ENCODE assay signal across 22 mouse cellular contexts in the genomic region with DNA sequence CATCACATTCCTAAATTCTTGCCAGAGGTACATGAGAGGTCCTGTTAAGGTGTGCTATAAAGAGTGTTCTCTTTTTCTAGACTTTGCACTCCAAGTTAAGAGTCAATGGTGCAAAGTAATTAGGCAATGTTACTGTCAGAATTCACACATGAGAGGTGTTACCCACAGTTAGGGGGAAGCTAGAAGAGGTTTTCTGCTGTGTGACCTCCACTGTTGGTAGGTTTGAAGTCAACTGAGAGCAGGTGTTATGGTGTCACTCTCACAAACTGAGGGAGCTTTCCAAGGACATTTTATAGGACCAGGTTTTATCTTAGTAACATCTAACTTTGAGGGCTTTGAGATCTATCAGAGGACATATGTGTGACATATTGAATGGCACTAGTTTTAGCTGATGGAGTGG. TPM values are rescaled to one million over a fixed set of nuclear protein-coding genes. Genes with fewer than 3 reads are reported as not detected.
A peak's percentile ranks its signal among the peaks of the same experiment; 100 is the strongest.
DNase-seq lines count a peak whose midpoint lies in the region; ATAC-seq and TF ChIP-seq lines count a peak whose summit lies in the region.
"Had no signal": no experiment of that assay in that cellular context is flagged by ENCODE, and none has a peak within 500 bp of the region (broad histone marks: within the 10 kb centered on the region; RNA-seq: fewer than 3 reads in every experiment).

No protein-coding gene starts in this region.

- DNase-seq in lung, postnatal 0 days (ENCODE audit: low spot score), result peak; percentile 34
- no peak for DNase-seq in lung, postnatal 10 days
- DNase-seq in kidney, adult 8-10 months, result no peak
- no peak for DNase-seq in left cerebral cortex, postnatal 10 days (ENCODE audit: extremely low spot score in 1 of 2, low spot score in 2 of 2)
- DNase-seq: cerebellum, adult 11-12 months; cerebellum, postnatal 14 days; heart, postnatal 36 days; kidney, adult 11 months; kidney, postnatal 10 days; left cerebral cortex, postnatal 4 days; liver, embryonic 13.5 days; lung, postnatal 14 days; spleen, adult 18-20 months had no signal

- H3K4me2 ChIP-seq in lung, postnatal 0 days (replicated peaks; ENCODE audit: low read depth, low read length), result no peak overlapping the region
- no peak overlapping the region for H3K4me2 ChIP-seq in stomach, embryonic 16.5 days (ENCODE audit: low read depth, low read length)
- H3K4me2 ChIP-seq: embryonic facial prominence, embryonic 15.5 days; liver, embryonic 13.5 days had no signal

- intact Hi-C loops in left cerebral cortex, postnatal 10 days (cut with DNase I), result no loop called here

- no peak overlapping the region for H3K9ac ChIP-seq in lung, postnatal 0 days (replicated peaks; ENCODE audit: low read depth)
- H3K9ac ChIP-seq in stomach, embryonic 16.5 days (ENCODE audit: low read length), result no peak overlapping the region
- H3K9ac ChIP-seq: embryonic facial prominence, embryonic 15.5 days; liver, embryonic 13.5 days had no signal

- peaks cover 54% of the 10 kb centered on the region; the same call in 1 of the 2 replicates for H3K79me2 ChIP-seq in macrophage (ENCODE audit: inconsistent target)

- no peaks in the 10 kb centered on the region for H3K27me3 ChIP-seq in lung, postnatal 0 days (replicated peaks; ENCODE audit: insufficient read depth, low read length)
- no peaks in the 10 kb centered on the region for H3K27me3 ChIP-seq in stomach, embryonic 16.5 days (ENCODE audit: control insufficient read depth, insufficient read depth, low read length)
- H3K27me3 ChIP-seq: embryonic facial prominence, embryonic 15.5 days; liver, embryonic 13.5 days; Patski had no signal

- H3K36me3 ChIP-seq in lung, postnatal 0 days (ENCODE audit: insufficient read depth, low read length), result no peaks in the 10 kb centered on the region
- H3K36me3 ChIP-seq in macrophage (ENCODE audit: inconsistent target), result no peaks in the 10 kb centered on the region
- no peaks in the 10 kb centered on the region for H3K36me3 ChIP-seq in stomach, embryonic 16.5 days (ENCODE audit: control insufficient read depth, insufficient read depth, low read length)
- H3K36me3 ChIP-seq: embryonic facial prominence, embryonic 15.5 days; forebrain, embryonic 10.5 days; liver, embryonic 13.5 days had no signal

- no peak for ATAC-seq in lung, postnatal 0 days
- no peak for ATAC-seq in stomach, embryonic 16.5 days (ENCODE audit: insufficient read depth, low FRiP score)
- ATAC-seq: midbrain, embryonic 16.5 days; Patski had no signal

- H3K9me3 ChIP-seq in lung, postnatal 0 days (ENCODE audit: low read length), result no peaks in the 10 kb centered on the region
- no peaks in the 10 kb centered on the region for H3K9me3 ChIP-seq in stomach, embryonic 16.5 days (replicated peaks; ENCODE audit: control insufficient read depth, low read length)
- H3K9me3 ChIP-seq: embryonic facial prominence, embryonic 15.5 days; forebrain, embryonic 10.5 days; liver, embryonic 13.5 days had no signal

- peak overlapping the region; percentile 88 for H3K27ac ChIP-seq in lung, postnatal 0 days (ENCODE audit: low read length)
- peak overlapping the region; percentile 97 for H3K27ac ChIP-seq in bone marrow macrophage, adult 2 months (ENCODE audit: insufficient read depth, low read depth, low read length)
- peak overlapping the region; percentile 87 for H3K27ac ChIP-seq in macrophage
- H3K27ac ChIP-seq in stomach, embryonic 16.5 days (ENCODE audit: low read length), result peak overlapping the region; percentile 21; the same call in 1 of the 2 replicates
- H3K27ac ChIP-seq: embryonic facial prominence, embryonic 15.5 days; forebrain, embryonic 10.5 days; hindbrain, postnatal 0 days; layer of hippocampus, adult 2 months had no signal

- TF ChIP-seq POLR2A in bone marrow macrophage, adult 2 months (IDR thresholded peaks at IDR 0.05; ENCODE audit: borderline replicate concordance, low read depth, low read length), result no peak

- TF ChIP-seq CTCF in lung, postnatal 0 days (IDR thresholded peaks at IDR 0.05), result no peak
- no peak for TF ChIP-seq CTCF in bone marrow macrophage, adult 2 months (IDR thresholded peaks at IDR 0.05; ENCODE audit: low read depth, low read length)

- no peak; the same call in 1 of the 2 replicates for TF ChIP-seq EP300 in lung, postnatal 0 days (IDR thresholded peaks at IDR 0.05)

- no peak overlapping the region for H3K4me3 ChIP-seq in lung, postnatal 0 days (ENCODE audit: low read depth, low read length)
- H3K4me3 ChIP-seq in bone marrow macrophage, adult 2 months (ENCODE audit: insufficient read depth, low read length), result no peak overlapping the region
- no peak overlapping the region for H3K4me3 ChIP-seq in macrophage (ENCODE audit: inconsistent target)
- H3K4me3 ChIP-seq in stomach, embryonic 16.5 days (replicated peaks; ENCODE audit: low read length), result no peak overlapping the region
- H3K4me3 ChIP-seq: embryonic facial prominence, embryonic 15.5 days; forebrain, embryonic 10.5 days; layer of hippocampus, adult 2 months; liver, embryonic 13.5 days had no signal

- H3K4me1 ChIP-seq in lung, postnatal 0 days (ENCODE audit: insufficient read depth, low read depth, low read length), result peaks cover 20% of the 10 kb centered on the region
- H3K4me1 ChIP-seq in bone marrow macrophage, adult 2 months (ENCODE audit: control insufficient read depth, insufficient read depth, low read length), result peaks cover 57% of the 10 kb centered on the region
- peaks cover 6% of the 10 kb centered on the region; the same call in 1 of the 2 replicates for H3K4me1 ChIP-seq in stomach, embryonic 16.5 days (ENCODE audit: control insufficient read depth, insufficient read depth, low read length)
- H3K4me1 ChIP-seq: embryonic facial prominence, embryonic 15.5 days; forebrain, embryonic 10.5 days had no signal

RNA-seq across cellular contexts. Expression of a gene that starts 16.5 kb away (rescaled TPM):
- 12.7 and 14.4 TPM in 2 replicates for polyA plus RNA-seq in lung, postnatal 0 days (2015; fragmentation: Nextera tagmentation; extraction: Ambion mirVana)
- 18.2 and 23.9 TPM in 2 replicates for polyA plus RNA-seq in bone marrow macrophage, adult 2 months (2012; ENCODE audit: insufficient read depth, insufficient read length, missing spikeins)
- total RNA-seq in macrophage (2018; cell fraction: chromatin; rRNA removed), result 100 to 1,000 TPM in 18 of 26 experiments, 10 to 100 TPM in 8; 41.2 to 494 (median 195) TPM
- 10 to 100 TPM; 15.7 to 74.6 (median 43.9) TPM for total RNA-seq in macrophage (2018; cell fraction: cytosol; rRNA removed)
- total RNA-seq in macrophage (2018; cell fraction: nucleus; rRNA removed), result 100 to 1,000 TPM in 16 of 26 experiments, 10 to 100 TPM in 10; 34.5 to 340 (median 125) TPM
- 9.6 to 26.9 TPM (median 17.4 TPM) in 3 replicates for polyA plus RNA-seq in macrophage (2018)
- polyA plus RNA-seq in stomach, embryonic 16.5 days (2015; fragmentation: Nextera tagmentation; extraction: Ambion mirVana), result 9.3 and 9.8 TPM in 2 replicates
- total RNA-seq in left cerebral cortex, postnatal 10 days (2021), result 1 to 10 TPM; 2.5 to 2.7 TPM

RNA-seq across cellular contexts. Expression of a gene that starts 36.8 kb away (rescaled TPM):
- polyA plus RNA-seq in lung, postnatal 0 days (2015; fragmentation: Nextera tagmentation; extraction: Ambion mirVana), result 6.9 and 8.7 TPM in 2 replicates
- 5.1 and 8.7 TPM in 2 replicates for polyA plus RNA-seq in bone marrow macrophage, adult 2 months (2012; ENCODE audit: insufficient read depth, insufficient read length, missing spikeins)
- total RNA-seq in macrophage (2018; cell fraction: chromatin; rRNA removed), result 10 to 100 TPM in 23 of 26 experiments, 1 to 10 TPM in 3; 5.2 to 91.6 (median 26.1) TPM
- 10 to 100 TPM in 18 of 26 experiments, 1 to 10 TPM in 8; 2.5 to 32.0 (median 17.7) TPM for total RNA-seq in macrophage (2018; cell fraction: cytosol; rRNA removed)
- 10 to 100 TPM in 23 of 26 experiments, 1 to 10 TPM in 3; 7.3 to 51.8 (median 24.8) TPM for total RNA-seq in macrophage (2018; cell fraction: nucleus; rRNA removed)
- polyA plus RNA-seq in macrophage (2018), result 6.4 to 8.4 TPM (median 8.1 TPM) in 3 replicates
- polyA plus RNA-seq in stomach, embryonic 16.5 days (2015; fragmentation: Nextera tagmentation; extraction: Ambion mirVana), result 8.7 and 10.8 TPM in 2 replicates
- total RNA-seq in left cerebral cortex, postnatal 10 days (2021), result 10 to 100 TPM; 28.2 to 29.4 TPM

Comparison
In these comparisons a context has a peak if more than half of its experiments do, and no peak if none do; other contexts are left out.
1. H3K27ac ChIP-seq: peak in every context shown above with its lines; median percentile 97 in bone marrow macrophage, adult 2 months; 88 in lung, postnatal 0 days; 87 in macrophage; 21 in stomach, embryonic 16.5 days.